Mouse (Mus musculus): ENCODE results near the gene B3galt4. TPM values are rescaled to one million over a fixed set of nuclear protein-coding genes. Genes with fewer than 3 reads are reported as not detected.

The B3galt4 gene
- total and polyA plus RNA-seq, 3 experiments: 1.9 to 10.9 (median 3.6) TPM

DNA sequence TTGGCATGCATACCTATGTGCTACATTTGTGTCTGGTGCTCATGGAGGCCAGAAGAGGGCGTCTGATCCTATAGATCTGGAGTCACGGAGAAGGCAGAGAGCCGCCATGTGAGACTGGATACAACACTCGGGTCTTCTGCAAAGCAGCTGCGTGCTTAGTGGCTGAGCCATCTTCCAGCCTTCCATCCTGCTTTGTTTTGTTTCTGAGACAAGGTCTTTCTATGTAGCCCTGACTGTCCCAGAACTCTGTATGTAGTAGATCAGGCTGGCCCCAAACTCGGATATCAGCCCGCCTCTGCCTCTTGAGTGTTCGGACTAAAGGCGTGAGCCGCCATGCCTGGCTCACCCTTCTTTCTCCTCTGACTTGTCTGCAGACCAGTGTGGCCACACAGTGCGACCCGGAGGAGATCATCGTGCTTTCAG is 36.3 kb downstream of the B3galt4 start:
- TF ChIP-seq POLR2AphosphoS5 (IDR thresholded peaks at IDR 0.05; ENCODE audit: insufficient replicate concordance, low read depth, low read length) (no peak), GATA1 (IDR thresholded peaks at IDR 0.05; ENCODE audit: borderline replicate concordance, low read length) (no peak), TAL1 (conservative IDR thresholded peaks at IDR 0.05; ENCODE audit: low read depth, low read length) (no peak), GATA2 (IDR thresholded peaks at IDR 0.05; ENCODE audit: borderline replicate concordance, low read depth, low read length) (no peak), CTCF (IDR thresholded peaks at IDR 0.05; ENCODE audit: low read depth, low read length) (no peak)
- H3K36me3 ChIP-seq (replicated peaks): peaks cover 73% of the 10 kb centered on the region
- no peaks in the 10 kb centered on the region for H3K27me3 ChIP-seq (ENCODE audit: insufficient read depth, low read length)
- DNase-seq (ENCODE audit: low spot score) (no peak), ATAC-seq (ENCODE audit: extremely low read depth, insufficient number of reproducible peaks, low FRiP score, poor library complexity, severe bottlenecking) (no peak)
- H3K9me3 ChIP-seq (replicated peaks): peaks cover 19% of the 10 kb centered on the region
- H3K4me1 ChIP-seq (ENCODE audit: insufficient read depth, low read depth, low read length): peaks cover 85% of the 10 kb centered on the region
- peak overlapping the region; percentile 67; the same call in 1 of the 2 replicates for H3K4me3 ChIP-seq (ENCODE audit: low read depth, low read length)

DNA sequence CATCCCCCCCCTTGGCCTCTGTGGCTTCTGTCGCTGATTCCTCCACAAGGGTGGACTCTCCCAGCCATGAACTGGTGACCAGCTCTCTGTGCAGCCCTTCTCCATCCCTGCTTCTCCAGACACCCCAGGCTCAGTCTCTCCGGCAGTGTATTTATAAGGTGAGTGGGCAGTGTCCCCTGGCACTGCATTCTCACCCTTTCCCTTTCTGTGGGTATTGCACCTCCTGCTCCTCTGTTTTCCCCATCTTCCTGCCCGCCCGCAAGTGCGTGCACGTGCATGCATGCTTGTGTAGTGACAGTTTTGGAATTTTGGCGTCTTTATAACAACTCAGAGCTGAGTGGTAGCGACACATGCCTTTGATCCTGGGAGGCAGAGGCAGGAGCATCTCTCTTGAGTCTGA is 37.4 kb downstream of the B3galt4 start:
- DNase-seq (ENCODE audit: low spot score) (no peak), ATAC-seq (ENCODE audit: extremely low read depth, insufficient number of reproducible peaks, low FRiP score, poor library complexity, severe bottlenecking) (no peak)
- Histone ChIP-seq H3K36me3 (replicated peaks) (peaks cover 73% of the 10 kb centered on the region), H3K9me3 (replicated peaks) (peaks cover 19% of the 10 kb centered on the region), H3K4me3 (ENCODE audit: low read depth, low read length) (peak overlapping the region; percentile 8; the same call in 1 of the 2 replicates), H3K27me3 (ENCODE audit: insufficient read depth, low read length) (no peaks in the 10 kb centered on the region), H3K4me1 (ENCODE audit: insufficient read depth, low read depth, low read length) (peaks cover 78% of the 10 kb centered on the region)
- no peak for TF ChIP-seq GATA2 (IDR thresholded peaks at IDR 0.05; ENCODE audit: borderline replicate concordance, low read depth, low read length)
- no peak for TF ChIP-seq TAL1 (conservative IDR thresholded peaks at IDR 0.05; ENCODE audit: low read depth, low read length)
- TF ChIP-seq POLR2AphosphoS5 (IDR thresholded peaks at IDR 0.05; ENCODE audit: insufficient replicate concordance, low read depth, low read length): no peak
- no peak for TF ChIP-seq GATA1 (IDR thresholded peaks at IDR 0.05; ENCODE audit: borderline replicate concordance, low read length)
- TF ChIP-seq CTCF (IDR thresholded peaks at IDR 0.05; ENCODE audit: low read depth, low read length): no peak

DNA sequence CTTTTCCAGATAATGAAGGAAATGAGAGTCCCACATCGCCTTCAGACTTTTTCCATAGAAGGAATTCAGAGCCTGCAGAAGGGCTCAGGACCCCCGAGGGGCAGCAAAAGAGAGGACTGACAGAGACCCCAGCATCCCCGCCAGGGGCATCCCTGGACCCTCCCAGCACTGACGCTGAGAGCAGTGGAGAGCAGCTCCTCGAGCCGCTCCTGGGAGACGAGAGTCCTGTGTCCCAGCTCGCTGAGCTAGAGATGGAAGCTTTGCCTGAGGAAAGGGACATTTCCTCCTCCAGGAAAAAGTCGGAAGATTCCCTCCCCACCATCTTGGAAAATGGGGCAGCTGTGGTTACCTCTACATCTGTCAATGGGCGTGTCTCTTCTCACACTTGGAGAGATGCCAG is 38.0 kb downstream of the B3galt4 start:
- H3K4me3 ChIP-seq (ENCODE audit: low read depth, low read length): no peak overlapping the region; the same call in 1 of the 2 replicates
- no peak for TF ChIP-seq GATA2 (IDR thresholded peaks at IDR 0.05; ENCODE audit: borderline replicate concordance, low read depth, low read length)
- TF ChIP-seq CTCF (IDR thresholded peaks at IDR 0.05; ENCODE audit: low read depth, low read length): no peak
- TF ChIP-seq TAL1 (conservative IDR thresholded peaks at IDR 0.05; ENCODE audit: low read depth, low read length): no peak
- no peak for TF ChIP-seq GATA1 (IDR thresholded peaks at IDR 0.05; ENCODE audit: borderline replicate concordance, low read length)
- no peak for TF ChIP-seq POLR2AphosphoS5 (IDR thresholded peaks at IDR 0.05; ENCODE audit: insufficient replicate concordance, low read depth, low read length)
- H3K4me1 ChIP-seq (ENCODE audit: insufficient read depth, low read depth, low read length): peaks cover 78% of the 10 kb centered on the region
- DNase-seq (ENCODE audit: low spot score) (no peak), ATAC-seq (ENCODE audit: extremely low read depth, insufficient number of reproducible peaks, low FRiP score, poor library complexity, severe bottlenecking) (no peak)
- H3K9me3 ChIP-seq (replicated peaks): peaks cover 16% of the 10 kb centered on the region
- H3K36me3 ChIP-seq (replicated peaks): peaks cover 66% of the 10 kb centered on the region
- H3K27me3 ChIP-seq (ENCODE audit: insufficient read depth, low read length): no peaks in the 10 kb centered on the region

DNA sequence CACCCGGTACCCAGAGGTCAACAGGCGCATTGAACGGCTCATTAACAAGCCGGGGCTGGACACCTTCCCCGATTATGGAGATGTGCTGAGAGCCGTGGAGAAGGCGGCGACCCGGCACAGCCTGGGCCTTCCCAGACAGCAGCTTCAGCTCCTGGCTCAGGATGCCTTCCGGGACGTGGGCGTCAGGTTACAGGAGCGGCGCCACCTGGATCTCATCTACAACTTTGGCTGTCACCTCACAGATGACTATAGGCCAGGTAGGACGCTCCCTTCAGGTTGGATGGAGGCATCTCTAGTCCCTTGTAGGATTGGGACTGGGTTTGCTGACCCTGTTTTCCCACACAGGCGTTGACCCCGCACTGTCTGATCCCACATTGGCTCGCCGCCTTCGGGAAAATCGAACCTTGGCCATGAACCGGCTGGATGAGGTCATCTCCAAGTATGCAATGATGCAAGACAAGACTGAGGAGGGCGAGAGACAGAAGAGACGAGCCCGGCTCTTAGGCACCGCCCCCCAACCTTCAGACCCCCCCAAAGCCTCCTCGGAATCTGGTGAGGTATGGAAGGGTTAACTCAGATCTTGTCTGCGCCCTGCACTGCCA is 39.4 kb downstream of the B3galt4 start:
- Histone ChIP-seq H3K9me3 (replicated peaks) (peaks cover 2% of the 10 kb centered on the region), H3K4me1 (ENCODE audit: insufficient read depth, low read depth, low read length) (peaks cover 75% of the 10 kb centered on the region), H3K4me3 (ENCODE audit: low read depth, low read length) (peak overlapping the region; percentile 56; the same call in 1 of the 2 replicates), H3K27me3 (ENCODE audit: insufficient read depth, low read length) (no peaks in the 10 kb centered on the region), H3K36me3 (replicated peaks) (peaks cover 53% of the 10 kb centered on the region)
- TF ChIP-seq POLR2AphosphoS5 (IDR thresholded peaks at IDR 0.05; ENCODE audit: insufficient replicate concordance, low read depth, low read length) (no peak), TAL1 (conservative IDR thresholded peaks at IDR 0.05; ENCODE audit: low read depth, low read length) (no peak), GATA1 (IDR thresholded peaks at IDR 0.05; ENCODE audit: borderline replicate concordance, low read length) (no peak), GATA2 (IDR thresholded peaks at IDR 0.05; ENCODE audit: borderline replicate concordance, low read depth, low read length) (no peak), CTCF (IDR thresholded peaks at IDR 0.05; ENCODE audit: low read depth, low read length) (no peak)
- DNase-seq (ENCODE audit: low spot score): no peak
- no peak for ATAC-seq (ENCODE audit: extremely low read depth, insufficient number of reproducible peaks, low FRiP score, poor library complexity, severe bottlenecking)

DNA sequence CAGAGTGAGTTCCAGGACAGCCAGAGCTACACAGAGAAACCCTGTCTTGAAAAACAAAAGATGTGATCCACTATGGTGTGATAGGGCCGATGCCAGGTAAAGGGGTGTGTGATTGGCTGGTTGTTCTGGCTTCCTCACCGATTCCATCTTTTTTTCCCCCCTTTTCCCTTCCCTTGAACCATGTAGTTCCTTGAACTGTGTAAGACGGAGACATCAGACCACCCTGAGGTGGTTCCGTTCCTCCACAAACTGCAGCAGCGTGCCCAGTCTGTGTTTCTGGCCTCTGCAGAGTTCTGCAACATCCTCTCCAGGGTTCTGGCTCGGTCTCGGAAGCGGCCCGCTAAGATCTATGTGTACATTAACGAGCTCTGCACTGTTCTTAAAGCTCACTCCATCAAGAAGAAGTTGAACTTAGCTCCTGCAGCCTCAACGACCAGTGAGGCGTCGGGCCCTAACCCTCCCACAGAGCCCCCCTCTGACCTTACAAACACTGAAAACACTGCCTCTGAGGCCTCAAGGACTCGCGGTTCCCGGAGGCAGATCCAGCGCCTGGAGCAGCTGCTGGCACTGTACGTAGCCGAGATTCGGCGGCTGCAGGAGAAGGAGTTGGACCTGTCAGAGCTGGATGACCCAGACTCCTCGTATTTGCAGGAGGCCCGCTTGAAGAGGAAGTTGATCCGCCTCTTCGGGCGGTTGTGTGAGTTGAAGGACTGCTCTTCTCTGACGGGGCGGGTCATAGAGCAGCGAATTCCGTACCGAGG is 40.1 kb downstream of the B3galt4 start:
- TF ChIP-seq GATA1 (IDR thresholded peaks at IDR 0.05; ENCODE audit: borderline replicate concordance, low read length): no peak
- no peak for TF ChIP-seq POLR2AphosphoS5 (IDR thresholded peaks at IDR 0.05; ENCODE audit: insufficient replicate concordance, low read depth, low read length)
- no peak for TF ChIP-seq GATA2 (IDR thresholded peaks at IDR 0.05; ENCODE audit: borderline replicate concordance, low read depth, low read length)
- no peak for TF ChIP-seq CTCF (IDR thresholded peaks at IDR 0.05; ENCODE audit: low read depth, low read length)
- no peak for TF ChIP-seq TAL1 (conservative IDR thresholded peaks at IDR 0.05; ENCODE audit: low read depth, low read length)
- ATAC-seq (ENCODE audit: extremely low read depth, insufficient number of reproducible peaks, low FRiP score, poor library complexity, severe bottlenecking): no peak
- peaks cover 78% of the 10 kb centered on the region for H3K4me1 ChIP-seq (ENCODE audit: insufficient read depth, low read depth, low read length)

More for the DNA sequence above, 40.1 kb downstream of the B3galt4 start:
- no peaks in the 10 kb centered on the region for H3K9me3 ChIP-seq (replicated peaks)
- no peak for DNase-seq (ENCODE audit: low spot score)
- H3K36me3 ChIP-seq (replicated peaks): peaks cover 50% of the 10 kb centered on the region
- H3K27me3 ChIP-seq (ENCODE audit: insufficient read depth, low read length): no peaks in the 10 kb centered on the region
- peak overlapping the region; percentile 56; the same call in 1 of the 2 replicates for H3K4me3 ChIP-seq (ENCODE audit: low read depth, low read length)

Measured in G1E (cell line).